Comparison of ENCODE assay signal across 23 mouse cellular contexts in the genomic region with DNA sequence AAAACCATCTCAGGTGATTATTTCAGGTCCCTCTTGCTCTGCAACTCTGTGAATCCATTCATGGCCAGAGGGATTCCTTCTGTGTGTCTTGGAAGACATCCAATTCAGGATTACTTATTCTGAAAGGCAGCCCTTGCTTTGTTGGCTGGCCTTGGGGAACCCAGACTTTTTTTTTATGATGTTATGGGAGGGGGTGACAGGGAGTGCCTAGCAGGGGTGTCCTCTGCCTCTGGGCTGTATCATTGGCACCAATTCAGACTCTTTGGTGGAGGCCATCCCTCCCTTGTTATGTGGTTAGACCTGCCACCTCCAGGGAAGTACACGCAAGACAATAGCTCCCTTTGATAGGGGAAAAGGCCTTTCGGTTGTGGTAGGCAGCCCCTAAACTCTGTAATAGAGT. TPM values are rescaled to one million over a fixed set of nuclear protein-coding genes. Genes with fewer than 3 reads are reported as not detected.
DNase-seq lines count a peak whose midpoint lies in the region; ATAC-seq lines count a peak whose summit lies in the region.
"Had no signal": no experiment of that assay in that cellular context is flagged by ENCODE, and none has a peak within 500 bp of the region (broad histone marks: within the 10 kb centered on the region; RNA-seq: fewer than 3 reads in every experiment).

No protein-coding gene starts in this region.

- no peak overlapping the region for H3K4me3 ChIP-seq in midbrain, embryonic 14.5 days (replicated peaks; ENCODE audit: low read depth, low read length)
- H3K4me3 ChIP-seq in midbrain, embryonic 13.5 days (replicated peaks): no peak overlapping the region
- no peak overlapping the region for H3K4me3 ChIP-seq in stomach, embryonic 15.5 days (replicated peaks)
- no peak overlapping the region for H3K4me3 ChIP-seq in heart, embryonic 11.5 days (ENCODE audit: low read depth, low read length)
- H3K4me3 ChIP-seq: embryonic facial prominence, embryonic 13.5 days; forebrain, embryonic 10.5 days; left cerebral cortex, adult 2 months; limb, embryonic 12.5 days; megakaryocyte, embryonic 14.5 days had no signal

- peak; percentile 20 for DNase-seq in adrenal gland, postnatal 10 days
- DNase-seq in adrenal gland, postnatal 25 days: no peak
- peak; percentile 27 for DNase-seq in midbrain, embryonic 14.5 days
- DNase-seq in gonadal fat pad, adult 2 months (ENCODE audit: low read depth): peak; percentile 89
- DNase-seq in left cerebral cortex, postnatal 25 days (ENCODE audit: low spot score in 2 of 2): no peak
- DNase-seq: cerebellum, adult 9-10 months; heart, adult 18-20 months; kidney, adult 9 months; kidney, postnatal 25 days; layer of hippocampus, adult 9-11 months; lung, postnatal 10 days; right cerebral cortex, postnatal 25 days; thymus, postnatal 25 days had no signal

- WGBS in midbrain, embryonic 14.5 days: 63% methylated on average over 2 of the region's 2 CpGs
- WGBS in midbrain, embryonic 13.5 days: 51% methylated on average over 2 of the region's 2 CpGs
- 43% methylated on average over 2 of the region's 2 CpGs for WGBS in stomach, embryonic 15.5 days
- 73% methylated on average over 2 of the region's 2 CpGs for WGBS in heart, embryonic 11.5 days (ENCODE audit: insufficient replicate concordance)

- H3K27ac ChIP-seq in midbrain, embryonic 14.5 days (replicated peaks; ENCODE audit: low read depth, low read length): no peak overlapping the region
- H3K27ac ChIP-seq in midbrain, embryonic 13.5 days: no peak overlapping the region
- H3K27ac ChIP-seq in stomach, embryonic 15.5 days: peak overlapping the region; percentile 33; the same call in 1 of the 2 replicates
- H3K27ac ChIP-seq in heart, embryonic 11.5 days (ENCODE audit: low read depth, low read length): no peak overlapping the region
- H3K27ac ChIP-seq: embryonic facial prominence, embryonic 13.5 days; forebrain, embryonic 10.5 days; left cerebral cortex, adult 2 months; limb, embryonic 12.5 days; liver, embryonic 14.5 days had no signal

- intact Hi-C loops in left cerebral cortex, postnatal 25 days (cut with DNase I): no loop called here

- H3K9ac ChIP-seq in midbrain, embryonic 14.5 days (replicated peaks; ENCODE audit: low read length): no peak overlapping the region
- no peak overlapping the region for H3K9ac ChIP-seq in midbrain, embryonic 13.5 days (replicated peaks)
- H3K9ac ChIP-seq in stomach, embryonic 15.5 days: no peak overlapping the region
- H3K9ac ChIP-seq in heart, embryonic 11.5 days (ENCODE audit: low read depth, low read length): no peak overlapping the region
- H3K9ac ChIP-seq: embryonic facial prominence, embryonic 13.5 days; limb, embryonic 12.5 days; liver, embryonic 14.5 days had no signal

- H3K36me3 ChIP-seq in midbrain, embryonic 14.5 days (ENCODE audit: control insufficient read depth, insufficient read depth, low read length): no peaks in the 10 kb centered on the region
- H3K36me3 ChIP-seq in midbrain, embryonic 13.5 days: no peaks in the 10 kb centered on the region
- no peaks in the 10 kb centered on the region for H3K36me3 ChIP-seq in stomach, embryonic 15.5 days
- H3K36me3 ChIP-seq in heart, embryonic 11.5 days (ENCODE audit: control insufficient read depth, insufficient read depth, low read length): no peaks in the 10 kb centered on the region
- H3K36me3 ChIP-seq: embryonic facial prominence, embryonic 13.5 days; forebrain, embryonic 10.5 days; limb, embryonic 12.5 days had no signal

- H3K27me3 ChIP-seq in midbrain, embryonic 14.5 days (ENCODE audit: control insufficient read depth, insufficient read depth, low read length): no peaks in the 10 kb centered on the region
- H3K27me3 ChIP-seq in midbrain, embryonic 13.5 days: peaks cover 3% of the 10 kb centered on the region; the same call in 1 of the 2 replicates
- H3K27me3 ChIP-seq in stomach, embryonic 15.5 days (replicated peaks): no peaks in the 10 kb centered on the region
- no peaks in the 10 kb centered on the region for H3K27me3 ChIP-seq in heart, embryonic 11.5 days (ENCODE audit: control insufficient read depth, insufficient read depth, low read length)
- H3K27me3 ChIP-seq: embryonic facial prominence, embryonic 13.5 days; limb, embryonic 12.5 days; megakaryocyte, embryonic 14.5 days had no signal

- no peak for ATAC-seq in midbrain, embryonic 14.5 days (ENCODE audit: low FRiP score, low TSS enrichment)
- ATAC-seq in midbrain, embryonic 13.5 days: no peak
- peak; percentile 17; the same call in 1 of the 2 replicates for ATAC-seq in stomach, embryonic 15.5 days (ENCODE audit: insufficient read depth, low FRiP score, low read depth)
- ATAC-seq in heart, embryonic 11.5 days (replicated peaks; ENCODE audit: insufficient number of reproducible peaks, low FRiP score, low TSS enrichment): no peak
- ATAC-seq: midbrain, embryonic 16.5 days had no signal

- no peaks in the 10 kb centered on the region for H3K9me3 ChIP-seq in midbrain, embryonic 14.5 days (ENCODE audit: control insufficient read depth, low read length)
- no peaks in the 10 kb centered on the region for H3K9me3 ChIP-seq in midbrain, embryonic 13.5 days
- H3K9me3 ChIP-seq in stomach, embryonic 15.5 days: no peaks in the 10 kb centered on the region
- no peaks in the 10 kb centered on the region for H3K9me3 ChIP-seq in heart, embryonic 11.5 days (replicated peaks; ENCODE audit: control insufficient read depth, low read length)
- H3K9me3 ChIP-seq: embryonic facial prominence, embryonic 13.5 days; forebrain, embryonic 10.5 days; limb, embryonic 12.5 days; megakaryocyte, embryonic 14.5 days had no signal

- H3K4me1 ChIP-seq in midbrain, embryonic 14.5 days (ENCODE audit: control insufficient read depth, insufficient read depth, low read length): peaks cover 5% of the 10 kb centered on the region
- H3K4me1 ChIP-seq in midbrain, embryonic 13.5 days (replicated peaks): peaks cover 18% of the 10 kb centered on the region
- H3K4me1 ChIP-seq in stomach, embryonic 15.5 days: peaks cover 18% of the 10 kb centered on the region
- peaks cover 5% of the 10 kb centered on the region for H3K4me1 ChIP-seq in heart, embryonic 11.5 days (ENCODE audit: control insufficient read depth, insufficient read depth, low read length)

- H3K4me2 ChIP-seq in midbrain, embryonic 14.5 days (ENCODE audit: low read length): no peak overlapping the region
- no peak overlapping the region for H3K4me2 ChIP-seq in midbrain, embryonic 13.5 days (replicated peaks)
- no peak overlapping the region for H3K4me2 ChIP-seq in stomach, embryonic 15.5 days
- no peak overlapping the region for H3K4me2 ChIP-seq in heart, embryonic 11.5 days
- H3K4me2 ChIP-seq: embryonic facial prominence, embryonic 13.5 days; limb, embryonic 12.5 days had no signal

RNA-seq across cellular contexts. Expression of a gene that starts 22.6 kb away (rescaled TPM):
- 10 to 100 TPM; 59.2 to 73.0 TPM for total RNA-seq in adrenal gland, postnatal 10 days (2021)
- 57.7 and 71.2 TPM in 2 replicates for total RNA-seq in adrenal gland, postnatal 25 days (2021)
- polyA plus RNA-seq in midbrain, embryonic 14.5 days (2014; fragmentation: Nextera tagmentation; extraction: Ambion mirVana): 1.8 and 1.9 TPM in 2 replicates
- 2.2 and 2.5 TPM in 2 replicates for polyA plus RNA-seq in midbrain, embryonic 13.5 days (2015; fragmentation: Nextera tagmentation; extraction: Ambion mirVana)
- 19.9 and 25.3 TPM in 2 replicates for polyA plus RNA-seq in gonadal fat pad, adult 2 months (2012; rRNA removed)
- 8.9 and 9.4 TPM in 2 replicates for polyA plus RNA-seq in stomach, embryonic 15.5 days (2015; fragmentation: Nextera tagmentation; extraction: Ambion mirVana)
- polyA plus RNA-seq in heart, embryonic 11.5 days (2014; fragmentation: Nextera tagmentation; extraction: Ambion mirVana): 3.2 and 4.0 TPM in 2 replicates
- 10 to 100 TPM; 15.4 to 16.5 TPM for total RNA-seq in left cerebral cortex, postnatal 25 days (2021)

RNA-seq across cellular contexts. Expression of a gene that starts 44.4 kb away (rescaled TPM):
- total RNA-seq in adrenal gland, postnatal 10 days (2021): 10 to 100 TPM; 25.4 to 26.7 TPM
- total RNA-seq in adrenal gland, postnatal 25 days (2021): 31.0 and 35.5 TPM in 2 replicates
- 12.9 and 13.7 TPM in 2 replicates for polyA plus RNA-seq in midbrain, embryonic 14.5 days (2014; fragmentation: Nextera tagmentation; extraction: Ambion mirVana)
- polyA plus RNA-seq in midbrain, embryonic 13.5 days (2015; fragmentation: Nextera tagmentation; extraction: Ambion mirVana): 10.7 and 11.1 TPM in 2 replicates
- polyA plus RNA-seq in gonadal fat pad, adult 2 months (2012; rRNA removed): 70.7 and 103 TPM in 2 replicates
- polyA plus RNA-seq in stomach, embryonic 15.5 days (2015; fragmentation: Nextera tagmentation; extraction: Ambion mirVana): 19.2 and 20.3 TPM in 2 replicates
- 14.7 and 17.3 TPM in 2 replicates for polyA plus RNA-seq in heart, embryonic 11.5 days (2014; fragmentation: Nextera tagmentation; extraction: Ambion mirVana)
- total RNA-seq in left cerebral cortex, postnatal 25 days (2021): 10 to 100 TPM; 18.1 to 21.6 TPM

Comparison
In these comparisons a context has a peak if more than half of its experiments do, and no peak if none do; other contexts are left out.
1. DNase-seq: peak in adrenal gland, postnatal 10 days (single experiment), midbrain, embryonic 14.5 days (single experiment) and gonadal fat pad, adult 2 months (single experiment); none in adrenal gland, postnatal 25 days (single experiment) and left cerebral cortex, postnatal 25 days (0 of 2).